Mouse (Mus musculus) G1E-ER4 (cell line): ENCODE data around the gene Olfr1342. TPM values are rescaled to one million over a fixed set of nuclear protein-coding genes. Genes with fewer than 3 reads are reported as not detected.

ENCODE experiments used
- GATA1 ChIP-seq: IDR thresholded peaks from one replicate; pipeline ENCODE4 v1.8.0; 2012; ENCODE audit warnings: low read length, inconsistent platforms
- polyA plus RNA-seq: library from polyadenylated mRNA; stranded (reverse); fragments of >175 nt; gene quantifications from 2 replicates; pipeline ENCODE4 v1.2.3, GENCODE M21; 2012

Gene Olfr1342
- polyA plus RNA-seq, result not detected in 2 replicates

DNA sequence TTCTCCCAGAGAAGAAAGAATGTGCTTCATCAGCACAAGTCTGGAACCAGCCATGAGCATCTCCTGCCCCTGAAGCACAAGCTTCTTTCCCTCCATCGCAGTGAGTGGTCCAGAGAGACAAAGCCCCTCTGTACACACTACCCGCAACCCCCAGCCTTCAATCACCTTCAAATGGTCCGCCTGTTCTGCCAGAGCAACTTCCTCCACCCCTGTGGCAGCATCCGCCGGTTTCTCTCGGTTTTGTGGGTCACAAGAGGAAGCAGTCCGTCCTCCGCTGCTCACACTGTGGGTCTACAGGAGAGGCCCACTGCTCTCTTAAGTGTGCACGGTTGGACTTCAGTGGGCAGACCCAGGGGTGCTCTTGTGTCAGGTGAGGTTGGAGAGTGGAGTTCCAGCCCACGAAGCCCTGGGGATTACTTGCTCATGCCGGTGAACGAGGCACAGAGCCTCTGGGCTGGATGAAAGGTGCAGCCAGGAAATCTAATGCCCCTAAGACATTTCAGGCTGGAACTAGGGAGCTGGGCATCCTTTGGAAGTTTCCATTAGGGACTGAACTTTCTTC lies at the start of gene Olfr1342:
Gene Olfr1342, minus strand, starts transcription at position 345 of the 562 bp plus-strand sequence.
- no peak for TF ChIP-seq GATA1

DNA sequence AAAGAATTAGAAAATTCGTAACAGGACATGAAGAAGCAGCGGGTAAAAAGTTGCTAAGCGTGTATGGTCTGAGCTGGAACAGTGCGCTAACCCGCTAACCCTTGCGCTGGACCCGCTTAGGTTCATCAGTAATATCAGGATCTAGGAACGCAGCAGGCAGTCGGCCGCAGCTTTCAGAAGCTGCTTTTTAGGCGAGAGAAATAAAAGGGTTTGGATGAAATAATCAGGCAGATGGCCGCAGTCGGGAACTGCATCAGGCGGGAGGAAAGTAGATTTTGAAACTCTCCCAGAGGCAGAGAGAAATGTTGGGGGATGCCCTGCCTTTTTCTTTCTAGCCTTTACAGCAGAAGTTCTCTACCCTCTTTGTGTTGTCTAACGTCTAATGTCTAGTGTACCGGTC lies 49.3 kb upstream of the Olfr1342 start:
- TF ChIP-seq GATA1, result no peak

DNA sequence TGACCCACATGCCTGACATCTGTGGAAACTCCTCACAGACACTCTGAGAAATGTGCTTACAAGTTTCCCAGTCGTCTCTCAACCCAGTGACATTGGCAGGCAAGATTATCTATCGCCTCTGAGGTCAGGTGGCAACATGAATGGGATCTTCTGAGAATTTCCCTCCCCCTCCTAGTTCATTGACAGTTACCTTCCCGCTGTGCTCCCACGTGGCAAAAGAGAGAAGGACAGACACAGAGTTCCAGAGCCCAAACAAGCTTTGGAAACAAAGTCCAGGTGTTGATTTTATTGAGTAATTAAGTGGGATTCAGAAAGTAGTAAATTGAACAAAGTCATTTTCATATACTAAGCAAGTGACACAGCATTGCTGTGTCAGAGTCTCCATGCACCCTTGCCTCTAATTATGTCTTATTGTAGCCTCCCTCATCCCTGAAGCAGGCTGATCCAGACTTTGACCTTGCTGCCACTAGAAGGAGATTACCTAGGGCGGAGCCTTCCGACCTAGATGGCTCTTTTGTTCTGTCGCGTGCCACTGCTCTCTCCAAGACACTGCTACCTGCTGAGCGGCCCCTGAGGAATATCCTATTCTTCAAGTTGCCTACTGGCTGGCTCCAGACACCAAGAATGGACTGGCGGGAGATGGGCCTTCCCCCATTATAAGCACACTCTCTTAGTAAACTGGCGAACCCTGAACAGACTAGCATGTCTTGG lies 48.6 kb upstream of the Olfr1342 start:
- TF ChIP-seq GATA1, result no peak

DNA sequence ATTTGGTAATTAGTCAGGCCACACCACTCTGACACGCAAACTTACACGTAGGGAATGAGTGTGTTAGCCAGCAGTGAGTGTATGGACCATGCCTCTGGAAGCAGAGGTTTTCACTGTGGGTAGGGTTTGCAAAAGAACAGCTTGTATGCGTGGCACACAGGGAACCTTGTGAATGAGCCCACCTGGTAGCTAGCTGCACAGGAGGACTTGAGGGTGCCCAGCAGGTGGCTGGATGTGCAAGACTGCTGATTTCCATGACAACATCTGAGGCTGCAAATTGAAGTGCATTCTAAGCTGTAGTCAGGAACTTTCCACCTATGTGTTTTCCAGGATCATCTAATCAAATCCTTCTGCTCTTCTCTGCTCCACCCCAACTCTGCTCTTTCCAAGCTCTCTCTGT lies 47.0 kb upstream of the Olfr1342 start:
- no peak for TF ChIP-seq GATA1

DNA sequence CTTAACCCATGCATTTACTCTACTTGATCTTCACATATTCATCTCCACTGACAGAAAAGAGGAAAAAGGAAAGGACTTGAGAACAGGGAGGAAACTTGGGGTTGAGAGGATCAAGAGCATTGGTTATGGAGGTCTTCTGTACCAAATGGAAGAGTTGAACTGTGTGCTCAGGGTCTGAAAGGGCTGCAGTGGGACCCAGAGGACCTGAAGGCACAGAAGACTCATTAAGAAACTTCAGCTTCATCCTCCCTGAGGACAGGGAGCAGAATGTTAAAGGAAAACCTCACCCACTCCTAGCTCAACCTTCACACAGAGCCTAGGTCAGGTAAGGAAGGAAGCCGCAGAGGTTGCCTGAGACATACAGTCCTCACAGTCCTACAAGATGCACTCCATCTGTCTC lies 39.3 kb upstream of the Olfr1342 start, which contains the start of gene Olfr1339:
Gene Olfr1339, plus strand, starts transcription at position 301 of the 400 bp plus-strand sequence.
- TF ChIP-seq GATA1, result no peak

DNA sequence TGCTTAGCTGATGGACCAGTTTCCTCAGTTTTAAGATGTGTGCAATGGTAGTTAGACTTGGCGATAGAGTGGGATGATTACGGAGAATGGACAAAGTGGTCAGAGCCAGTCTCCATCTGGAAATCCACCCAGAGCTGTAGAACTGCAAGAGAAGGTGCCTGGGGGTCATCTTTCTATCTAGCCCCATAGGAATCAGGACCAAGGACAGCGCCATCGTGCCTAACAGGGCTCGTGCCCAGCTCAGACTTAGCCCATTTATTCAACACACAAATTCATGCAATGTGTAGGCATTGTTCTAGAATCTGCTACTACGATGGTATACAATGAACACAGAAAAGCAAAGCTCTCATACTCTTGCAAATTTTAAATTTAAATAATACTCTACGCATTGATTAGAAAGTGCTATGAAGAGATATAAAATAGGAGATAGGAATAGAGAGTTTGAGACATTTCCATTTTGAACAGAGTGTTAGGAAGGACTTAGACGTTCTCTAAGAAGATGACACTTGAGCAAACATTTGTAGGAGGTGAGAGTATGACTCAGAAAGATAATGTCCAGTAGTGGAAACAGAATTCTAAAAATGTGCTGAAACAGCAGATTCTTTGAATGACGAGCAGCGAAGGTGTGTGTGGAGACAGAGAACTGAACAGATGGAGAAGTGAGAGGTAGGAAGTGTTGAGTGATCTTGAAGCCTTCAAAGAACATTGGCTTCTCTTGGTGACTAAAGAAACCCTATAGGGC lies 29.4 kb upstream of the Olfr1342 start:
- TF ChIP-seq GATA1, result no peak

DNA sequence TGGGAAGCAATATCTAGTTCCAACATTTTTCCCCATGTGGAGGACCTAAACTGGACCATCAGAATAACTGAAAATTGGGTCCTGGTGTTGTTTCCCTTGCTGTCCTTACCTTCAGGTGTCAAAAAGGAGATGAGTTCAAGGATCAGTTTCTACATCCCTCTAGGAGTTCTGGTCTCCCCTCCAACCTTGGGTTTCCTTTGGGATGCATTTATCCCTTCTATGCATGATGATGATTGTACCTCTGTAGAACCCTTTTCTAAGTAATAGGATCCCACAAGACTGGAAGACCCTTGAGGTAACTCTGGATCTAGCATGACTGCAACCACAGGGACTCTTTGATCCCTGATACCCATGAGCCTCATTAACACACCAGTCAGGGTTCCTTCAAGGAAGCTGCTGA lies 27.3 kb upstream of the Olfr1342 start, which contains the start of gene Olfr1340:
Gene Olfr1340, plus strand, starts transcription at position 301 of the 400 bp plus-strand sequence.
- TF ChIP-seq GATA1, result no peak

DNA sequence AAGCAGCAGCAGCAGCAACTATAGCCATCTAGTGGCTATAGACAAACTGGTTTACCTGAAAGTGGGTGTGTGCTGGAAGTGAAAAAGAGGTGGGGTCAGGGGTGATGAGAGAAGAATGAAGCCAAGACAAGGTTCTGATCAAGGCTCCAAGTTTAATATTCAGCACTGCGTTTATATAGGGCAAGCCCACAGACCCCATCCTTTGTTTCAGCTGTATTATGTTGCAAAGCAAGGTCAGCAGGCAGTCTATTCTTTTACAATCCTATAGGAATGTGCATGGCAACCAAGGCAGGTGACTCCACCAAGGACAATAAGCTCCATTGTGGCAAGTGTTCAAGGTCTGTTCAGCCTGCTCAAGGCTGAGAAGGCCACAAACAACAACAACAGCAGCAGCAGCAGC lies 19.1 kb upstream of the Olfr1342 start:
- no peak for TF ChIP-seq GATA1

DNA sequence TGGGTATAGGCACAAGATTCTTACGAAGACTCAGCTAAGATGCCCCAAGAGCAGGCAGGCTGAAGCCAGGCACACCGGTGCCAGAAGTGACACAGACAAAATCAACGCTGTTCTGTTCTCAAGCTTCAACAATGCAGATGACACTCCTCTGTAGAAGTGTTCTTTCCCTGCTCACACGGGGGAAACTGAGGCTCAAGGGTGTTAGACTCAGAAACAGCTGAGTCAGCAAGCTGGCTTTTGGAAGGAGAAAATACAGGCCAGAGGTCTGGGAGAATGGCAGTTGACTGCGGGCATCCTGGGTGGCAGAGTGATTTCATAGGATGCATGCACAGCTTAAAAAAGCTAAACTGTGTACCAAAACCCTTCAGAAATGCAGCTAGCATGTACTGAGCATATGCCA lies 15.5 kb upstream of the Olfr1342 start:
- TF ChIP-seq GATA1, result no peak

DNA sequence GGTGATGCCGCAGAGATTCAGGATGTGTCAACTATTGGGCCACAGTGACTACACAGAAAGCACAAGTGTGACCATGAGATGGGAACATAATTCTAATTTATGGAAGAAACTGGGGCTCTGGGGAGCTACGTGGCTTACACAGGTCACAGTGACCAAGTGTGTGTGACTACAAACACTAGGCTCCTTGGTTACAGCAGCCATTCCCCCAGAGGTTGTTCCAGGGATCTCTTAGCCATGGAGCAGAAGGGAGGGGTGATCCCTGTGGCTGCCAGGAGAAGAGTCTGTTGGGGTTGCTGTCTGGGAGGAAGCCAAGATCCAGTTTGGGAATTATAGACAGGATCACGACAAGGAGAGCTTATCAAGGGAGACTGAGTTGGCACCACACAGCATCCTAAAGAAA lies 10.7 kb upstream of the Olfr1342 start, which contains the start of gene Olfr1341:
Gene Olfr1341, plus strand, starts transcription at position 301 of the 400 bp plus-strand sequence.
- TF ChIP-seq GATA1, result no peak

DNA sequence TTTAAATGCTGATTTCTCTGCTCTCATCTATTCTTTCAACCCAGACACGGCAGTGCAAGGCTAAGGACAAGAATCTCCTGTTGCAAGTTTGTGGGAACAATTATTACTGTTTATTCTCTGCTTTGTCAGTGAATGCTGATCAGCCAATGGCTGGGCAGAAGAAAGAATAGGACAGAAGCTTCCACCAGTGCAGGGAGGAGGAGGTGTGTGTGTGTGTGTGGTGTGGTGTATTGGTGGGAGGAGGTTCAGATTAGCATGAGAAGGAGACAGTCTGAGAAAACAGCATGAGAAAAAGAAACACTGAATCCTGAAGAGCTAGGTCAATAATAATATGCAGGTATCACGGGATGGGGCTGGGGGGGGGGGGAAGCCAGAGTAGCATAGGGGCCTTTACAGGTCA lies 1.3 kb upstream of the Olfr1342 start:
- no peak for TF ChIP-seq GATA1

DNA sequence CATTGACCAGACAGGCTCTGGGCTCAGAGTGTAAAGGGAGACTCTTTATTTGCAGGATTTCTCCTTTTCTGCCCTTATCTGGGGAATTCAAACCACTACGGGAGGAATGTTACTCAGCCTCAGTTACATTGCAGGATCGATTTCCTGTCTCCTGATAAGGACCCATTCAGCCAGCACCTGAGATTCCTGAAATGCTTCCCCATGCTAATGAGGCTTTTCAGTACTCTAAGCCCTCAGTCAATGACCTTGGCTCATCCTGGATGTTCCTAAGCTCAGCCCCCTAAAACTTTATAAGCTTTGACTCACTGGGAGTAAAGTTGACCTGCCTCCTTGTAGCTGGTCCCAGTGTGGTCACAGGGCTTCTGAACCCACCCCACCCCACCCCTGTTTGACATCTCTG lies 5.5 kb downstream of the Olfr1342 start:
- TF ChIP-seq GATA1, result no peak

DNA sequence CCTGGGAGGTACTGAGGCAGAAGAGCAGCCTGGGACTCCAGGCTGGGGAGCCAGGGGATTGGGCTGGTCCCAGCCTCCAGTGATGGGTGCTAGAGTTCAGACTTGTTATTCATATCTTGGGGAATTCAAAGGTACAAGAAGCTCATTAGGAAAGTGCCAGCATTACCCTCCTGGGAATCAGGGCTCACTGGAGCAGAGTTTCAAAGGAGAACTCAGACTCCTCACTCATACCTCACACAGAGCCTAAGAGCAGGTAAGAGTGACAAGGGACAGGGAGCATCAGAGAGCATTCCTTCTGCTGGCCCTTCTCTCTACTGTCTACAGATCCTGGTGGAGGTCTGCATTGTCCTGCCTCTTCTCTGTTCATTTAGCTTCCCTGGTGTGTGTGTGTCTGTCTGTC lies 33.9 kb downstream of the Olfr1342 start, which contains the start of gene Olfr62:
Gene Olfr62, plus strand, starts transcription at position 301 of the 400 bp plus-strand sequence.
- TF ChIP-seq GATA1, result no peak

DNA sequence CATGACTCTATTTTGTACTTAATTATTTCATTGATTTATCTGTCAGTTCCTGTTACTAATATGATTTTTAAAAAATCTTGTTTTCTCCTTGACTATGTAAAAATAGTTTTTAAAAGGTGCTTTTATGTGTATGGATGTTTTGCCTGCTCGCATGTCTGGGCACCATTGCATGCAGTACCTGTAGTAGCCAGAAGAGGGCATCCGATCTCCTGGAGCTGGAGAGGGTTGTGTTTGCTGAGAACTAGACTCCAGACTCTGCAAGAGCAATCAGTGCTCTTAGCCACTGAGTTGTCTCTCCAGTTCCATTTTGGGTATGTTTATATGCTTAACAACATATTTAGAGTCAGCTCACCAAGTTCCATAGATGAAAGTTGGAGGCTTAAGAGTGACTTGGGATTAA lies 47.3 kb downstream of the Olfr1342 start:
- no peak for TF ChIP-seq GATA1

DNA sequence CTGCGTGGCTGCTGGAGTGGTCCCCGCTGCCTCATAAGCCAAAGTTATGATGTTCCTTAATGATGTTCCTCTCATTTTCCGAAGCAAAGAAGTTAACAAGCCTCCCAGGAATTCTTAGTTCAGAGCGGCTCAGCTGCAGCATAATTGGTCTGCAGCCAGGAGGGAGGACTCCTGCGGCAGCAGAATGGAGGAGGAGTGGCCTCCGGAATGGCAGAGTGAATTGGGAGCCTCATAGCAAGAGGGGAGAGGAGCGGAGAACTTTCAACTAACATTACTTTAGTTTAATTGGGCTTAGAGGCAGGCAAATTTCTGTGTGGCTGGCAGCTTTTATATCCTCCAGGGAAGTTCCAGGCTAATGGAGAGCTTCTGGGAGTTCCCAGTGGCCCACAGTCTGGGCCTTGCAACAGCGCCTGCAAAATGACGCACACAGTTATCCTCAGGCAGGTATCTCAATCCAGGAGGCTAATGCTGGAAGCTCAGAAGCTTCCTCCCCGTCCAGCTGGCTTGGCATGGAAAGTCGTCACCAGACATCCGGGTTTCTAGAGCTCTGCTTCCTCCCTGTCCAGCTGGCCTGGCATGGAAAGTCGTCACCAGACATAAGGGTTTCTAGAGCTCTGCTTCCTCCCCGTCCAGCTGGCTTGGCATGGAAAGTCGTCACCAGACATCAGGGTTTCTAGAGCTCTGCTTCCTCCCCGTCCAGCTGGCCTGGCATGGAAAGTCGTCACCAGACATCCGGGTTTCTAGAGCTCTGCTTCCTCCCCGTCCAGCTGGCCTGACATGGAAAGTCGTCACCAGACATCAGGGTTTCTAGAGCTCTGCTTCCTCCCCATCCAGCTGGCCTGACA lies 50.0 kb downstream of the Olfr1342 start:
- no peak for TF ChIP-seq GATA1

Other genes starting within 250 kb of the Olfr1342 start
- gene Mpl, start 235.2 kb downstream of the Olfr1342 start, polyA plus RNA-seq, result 0.12 and 0.15 TPM in 2 replicates
- not detected in 2 replicates for gene Tie1, start 202.7 kb downstream of the Olfr1342 start, polyA plus RNA-seq
- gene 2610528J11Rik, start 165.8 kb downstream of the Olfr1342 start, polyA plus RNA-seq, result not detected in 2 replicates
- not detected in 2 replicates for gene Tmem125, start 148.7 kb downstream of the Olfr1342 start, polyA plus RNA-seq
- gene Cfap57, start 72.0 kb downstream of the Olfr1342 start, polyA plus RNA-seq, result not detected in 2 replicates
- 35.5 and 59.2 TPM in 2 replicates for gene Ebna1bp2, start 72.0 kb downstream of the Olfr1342 start, polyA plus RNA-seq
- gene Olfr62, start 33.8 kb downstream of the Olfr1342 start, polyA plus RNA-seq, result not detected in 2 replicates
- not detected in 2 replicates for gene Olfr1341, start 10.8 kb upstream of the Olfr1342 start, polyA plus RNA-seq
- not detected in 2 replicates for gene Olfr1340, start 27.4 kb upstream of the Olfr1342 start, polyA plus RNA-seq
- gene Olfr1339, start 39.4 kb upstream of the Olfr1342 start, polyA plus RNA-seq, result not detected in 2 replicates
- gene Olfr1338, start 66.0 kb upstream of the Olfr1342 start, polyA plus RNA-seq, result not detected in 2 replicates
- gene Olfr1337, start 89.8 kb upstream of the Olfr1342 start, polyA plus RNA-seq, result not detected in 2 replicates
- not detected in 2 replicates for gene Olfr1335, start 117.2 kb upstream of the Olfr1342 start, polyA plus RNA-seq
- not detected in 2 replicates for gene Olfr1333, start 143.5 kb upstream of the Olfr1342 start, polyA plus RNA-seq
- gene Olfr1331, start 171.9 kb upstream of the Olfr1342 start, polyA plus RNA-seq, result not detected in 2 replicates
- not detected in 2 replicates for gene Olfr1330, start 195.8 kb upstream of the Olfr1342 start, polyA plus RNA-seq
- gene Olfr1329, start 224.7 kb upstream of the Olfr1342 start, polyA plus RNA-seq, result not detected in 2 replicates
- not detected in 2 replicates for gene Olfr1328, start 245.9 kb upstream of the Olfr1342 start, polyA plus RNA-seq